Mouse (Mus musculus): ENCODE results near the gene Olfr1537.

- TF ChIP-seq CTCF (IDR thresholded peaks at IDR 0.05; ENCODE audit: low read depth) (no peak), EP300 (optimal IDR thresholded peaks at IDR 0.05) (no peak)
Measured at GRCm38 (mm10) chr9:39201620-39202019, 48.2 kb downstream of the Olfr1537 start, which contains the start of gene Olfr944.

Data from stomach, postnatal 0 days (tissue).